Mouse (Mus musculus) heart, postnatal 0 days (tissue): Measurements from ENCODE around the gene Irf3.

ENCODE experiments used
- CTCF ChIP-seq: IDR thresholded peaks from 2 replicates; pipeline ENCODE4 v1.5.1; 2016; ENCODE audit warnings: antibody characterized with exemption, control low read depth, low read depth
- EP300 ChIP-seq: IDR thresholded peaks from 2 replicates; pipeline ENCODE4 v1.6.1; 2016; ENCODE audit warnings: antibody characterized with exemption, low read depth

GRCm38 (mm10) chr7:45048923-45049657 lies 51.6 kb downstream of the Irf3 start:
- TF ChIP-seq CTCF (no peak), EP300 (no peak)
